Mouse (Mus musculus): ENCODE results near the gene Slc27a4. TPM values are rescaled to one million over a fixed set of nuclear protein-coding genes. Genes with fewer than 3 reads are reported as not detected.
"Not testable (repeated sequence)": the region's sequence is repeated elsewhere in the genome, so short reads cannot be mapped to it uniquely, and the experiment has no call there.

Slc27a4 gene
- polyA plus RNA-seq (2015; fragmentation: Nextera tagmentation; extraction: Ambion mirVana): 16.7 and 17.0 TPM in 2 replicates

- H3K27me3 ChIP-seq: no peaks in the 10 kb centered on the region
- H3K4me1 ChIP-seq: peaks cover 9% of the 10 kb centered on the region
- ATAC-seq (ENCODE audit: insufficient number of reproducible peaks, insufficient read depth, low FRiP score, low TSS enrichment, low read depth): peak; percentile 95
- H3K9ac ChIP-seq: peak within 1 kb of the TSS; percentile 85
- H3K4me3 ChIP-seq: peak within 1 kb of the TSS; percentile 71
- no peaks in the 10 kb centered on the region for H3K9me3 ChIP-seq
- peaks cover 32% of the 10 kb centered on the region for H3K36me3 ChIP-seq
- WGBS: 5% methylated on average over 28 of the region's 28 CpGs
- peak within 1 kb of the TSS; percentile 88 for H3K4me2 ChIP-seq
- peak within 1 kb of the TSS; percentile 65 for H3K27ac ChIP-seq
These were observed at the start of gene Slc27a4 for GRCm38 (mm10) chr2:29802075-29802826. Slc27a4 (plus strand) TSS chr2:29802634.

- Histone ChIP-seq H3K36me3 (no peaks in the 10 kb centered on the region), H3K4me2 (no peak overlapping the region), H3K4me3 (no peak overlapping the region), H3K27me3 (peaks cover 32% of the 10 kb centered on the region), H3K27ac (no peak overlapping the region), H3K9me3 (no peaks in the 10 kb centered on the region; the same call in 1 of the 2 replicates), H3K4me1 (peaks cover 9% of the 10 kb centered on the region), H3K9ac (no peak overlapping the region)
- no peak for ATAC-seq (ENCODE audit: insufficient number of reproducible peaks, insufficient read depth, low FRiP score, low TSS enrichment, low read depth)
These were observed 46.7 kb upstream of the Slc27a4 start for GRCm38 (mm10) chr2:29755693-29756092.

- H3K9ac ChIP-seq: no peak overlapping the region
- H3K27me3 ChIP-seq: no peaks in the 10 kb centered on the region; the same call in 1 of the 2 replicates
- no peak overlapping the region for H3K4me3 ChIP-seq
- no peak overlapping the region for H3K27ac ChIP-seq
- H3K36me3 ChIP-seq: no peaks in the 10 kb centered on the region
- no peak overlapping the region for H3K4me2 ChIP-seq
- 0% methylated on average over 1 of the region's 1 CpGs for WGBS
- H3K4me1 ChIP-seq: no peaks in the 10 kb centered on the region
- no peak for ATAC-seq (ENCODE audit: insufficient number of reproducible peaks, insufficient read depth, low FRiP score, low TSS enrichment, low read depth)
- no peaks in the 10 kb centered on the region for H3K9me3 ChIP-seq
These were observed 37.6 kb upstream of the Slc27a4 start for GRCm38 (mm10) chr2:29764831-29765230.

- no peaks in the 10 kb centered on the region for H3K9me3 ChIP-seq
- H3K4me2 ChIP-seq: no peak overlapping the region
- ATAC-seq (ENCODE audit: insufficient number of reproducible peaks, insufficient read depth, low FRiP score, low TSS enrichment, low read depth): no peak
- H3K9ac ChIP-seq: no peak overlapping the region
- peaks cover 6% of the 10 kb centered on the region for H3K36me3 ChIP-seq
- no peaks in the 10 kb centered on the region for H3K4me1 ChIP-seq
- no peaks in the 10 kb centered on the region for H3K27me3 ChIP-seq
- WGBS: 60% methylated on average over 11 of the region's 11 CpGs
- no peak overlapping the region for H3K27ac ChIP-seq
- H3K4me3 ChIP-seq: no peak overlapping the region
These were observed 34.3 kb upstream of the Slc27a4 start for GRCm38 (mm10) chr2:29767976-29768709.

- Histone ChIP-seq H3K9ac (no peak overlapping the region), H3K9me3 (no peaks in the 10 kb centered on the region), H3K27me3 (no peaks in the 10 kb centered on the region), H3K36me3 (peaks cover 14% of the 10 kb centered on the region), H3K4me1 (no peaks in the 10 kb centered on the region), H3K27ac (peak overlapping the region; percentile 16; the same call in 1 of the 2 replicates), H3K4me3 (no peak overlapping the region), H3K4me2 (no peak overlapping the region)
- ATAC-seq (ENCODE audit: insufficient number of reproducible peaks, insufficient read depth, low FRiP score, low TSS enrichment, low read depth): no peak
- 62% methylated on average over 9 of the region's 9 CpGs for WGBS
These were observed 33.5 kb upstream of the Slc27a4 start for GRCm38 (mm10) chr2:29768901-29769300.

GRCm38 (mm10) chr2:29770162-29770561, 32.3 kb upstream of the Slc27a4 start:
- Histone ChIP-seq H3K36me3 (peaks cover 21% of the 10 kb centered on the region), H3K9me3 (no peaks in the 10 kb centered on the region), H3K9ac (no peak overlapping the region), H3K27me3 (no peaks in the 10 kb centered on the region), H3K27ac (no peak overlapping the region), H3K4me2 (no peak overlapping the region), H3K4me3 (no peak overlapping the region), H3K4me1 (no peaks in the 10 kb centered on the region)
- no peak for ATAC-seq (ENCODE audit: insufficient number of reproducible peaks, insufficient read depth, low FRiP score, low TSS enrichment, low read depth)

GRCm38 (mm10) chr2:29771611-29772461, 30.6 kb upstream of the Slc27a4 start:
- Histone ChIP-seq H3K4me3 (no peak overlapping the region), H3K4me1 (no peaks in the 10 kb centered on the region), H3K36me3 (peaks cover 33% of the 10 kb centered on the region), H3K9ac (no peak overlapping the region), H3K27ac (no peak overlapping the region), H3K4me2 (no peak overlapping the region), H3K9me3 (no peaks in the 10 kb centered on the region), H3K27me3 (no peaks in the 10 kb centered on the region)
- WGBS: 84% methylated on average over 8 of the region's 8 CpGs
- ATAC-seq (ENCODE audit: insufficient number of reproducible peaks, insufficient read depth, low FRiP score, low TSS enrichment, low read depth): no peak

GRCm38 (mm10) chr2:29773323-29773722, 29.1 kb upstream of the Slc27a4 start:
- H3K36me3 ChIP-seq: peaks cover 48% of the 10 kb centered on the region
- WGBS: 93% methylated on average over 4 of the region's 4 CpGs
- no peak for ATAC-seq (ENCODE audit: insufficient number of reproducible peaks, insufficient read depth, low FRiP score, low TSS enrichment, low read depth)

GRCm38 (mm10) chr2:29781256-29781655, 21.2 kb upstream of the Slc27a4 start:
- not testable (repeated sequence) for H3K4me2 ChIP-seq; H3K4me1 ChIP-seq; ATAC-seq (ENCODE audit: insufficient number of reproducible peaks, insufficient read depth, low FRiP score, low TSS enrichment, low read depth); H3K27me3 ChIP-seq; H3K27ac ChIP-seq; H3K9ac ChIP-seq; H3K9me3 ChIP-seq; H3K4me3 ChIP-seq
- H3K36me3 ChIP-seq: peaks cover 97% of the 10 kb centered on the region
- WGBS: 91% methylated on average over 2 of the region's 2 CpGs

More at GRCm38 (mm10) chr2:29773323-29773722, 29.1 kb upstream of the Slc27a4 start:
- Histone ChIP-seq H3K27ac (no peak overlapping the region), H3K4me1 (no peaks in the 10 kb centered on the region), H3K4me3 (no peak overlapping the region), H3K9ac (no peak overlapping the region), H3K4me2 (no peak overlapping the region), H3K27me3 (no peaks in the 10 kb centered on the region), H3K9me3 (no peaks in the 10 kb centered on the region)

- no peak overlapping the region for H3K4me2 ChIP-seq
- peaks cover 4% of the 10 kb centered on the region; the same call in 1 of the 2 replicates for H3K9me3 ChIP-seq
- no peak for ATAC-seq (ENCODE audit: insufficient number of reproducible peaks, insufficient read depth, low FRiP score, low TSS enrichment, low read depth)
- peaks cover 70% of the 10 kb centered on the region for H3K36me3 ChIP-seq
- H3K27ac ChIP-seq: no peak overlapping the region
- H3K27me3 ChIP-seq: no peaks in the 10 kb centered on the region
- no peak overlapping the region for H3K4me3 ChIP-seq
- H3K9ac ChIP-seq: no peak overlapping the region
- WGBS: 74% methylated on average over 4 of the region's 4 CpGs
- H3K4me1 ChIP-seq: peaks cover 19% of the 10 kb centered on the region
These were observed 18.1 kb upstream of the Slc27a4 start for GRCm38 (mm10) chr2:29784290-29784689.
